Mouse (Mus musculus): ENCODE measurements at regions not wholly inside any gene's neighbourhood (a gene's known extent, or its start where the extent isn't known, plus 50 kb on each side); places are given as distances from the start of the nearest gene placed in this dataset.

DNA sequence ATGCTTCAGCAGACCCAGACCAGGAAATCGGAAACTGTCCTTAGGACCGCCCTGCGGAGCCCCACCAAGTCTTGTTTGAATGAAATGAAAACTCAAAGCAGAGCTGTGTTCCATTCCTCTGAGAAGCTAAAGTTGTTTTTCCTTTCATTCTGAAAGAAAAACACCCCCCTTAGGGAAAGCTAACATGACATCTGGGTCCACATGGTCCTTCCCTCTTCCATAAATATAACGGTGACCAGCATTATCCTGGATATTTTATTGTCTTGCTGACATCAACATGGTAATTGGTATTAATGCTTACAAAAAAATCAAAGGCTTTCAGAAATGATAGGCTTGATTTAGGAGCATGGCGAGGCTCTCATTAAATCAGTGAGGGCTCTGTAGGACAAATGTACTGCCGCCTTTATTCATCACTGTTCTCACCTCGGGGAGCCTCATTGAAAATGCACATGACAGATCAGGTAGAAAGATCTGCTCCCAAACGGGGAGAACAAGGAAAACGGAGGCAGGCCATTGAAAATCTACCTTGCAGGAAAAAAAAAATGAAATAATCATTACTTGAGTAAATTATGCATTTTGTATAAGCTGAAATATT, 381.0 kb upstream of the Klf12 start:
- Histone ChIP-seq H3K9me3 (ENCODE audit: control insufficient read depth) (no peaks in the 10 kb centered on the region), H3K27me3 (replicated peaks; ENCODE audit: control insufficient read depth, insufficient read depth, low read length) (no peaks in the 10 kb centered on the region), H3K4me2 (replicated peaks; ENCODE audit: low read depth) (no peak overlapping the region), H3K4me1 (replicated peaks; ENCODE audit: control insufficient read depth, insufficient read depth, low read length) (no peaks in the 10 kb centered on the region), H3K27ac (ENCODE audit: low read depth, low read length) (no peak overlapping the region), H3K9ac (ENCODE audit: low read depth, low read length) (no peak overlapping the region), H3K36me3 (ENCODE audit: control insufficient read depth, insufficient read depth) (no peaks in the 10 kb centered on the region), H3K4me3 (ENCODE audit: low read depth, low read length) (no peak overlapping the region)
- no peak for TF ChIP-seq CTCF (IDR thresholded peaks at IDR 0.05; ENCODE audit: low read depth)
- no peak for ATAC-seq
- 71% methylated on average over 9 of the region's 9 CpGs for WGBS

DNA sequence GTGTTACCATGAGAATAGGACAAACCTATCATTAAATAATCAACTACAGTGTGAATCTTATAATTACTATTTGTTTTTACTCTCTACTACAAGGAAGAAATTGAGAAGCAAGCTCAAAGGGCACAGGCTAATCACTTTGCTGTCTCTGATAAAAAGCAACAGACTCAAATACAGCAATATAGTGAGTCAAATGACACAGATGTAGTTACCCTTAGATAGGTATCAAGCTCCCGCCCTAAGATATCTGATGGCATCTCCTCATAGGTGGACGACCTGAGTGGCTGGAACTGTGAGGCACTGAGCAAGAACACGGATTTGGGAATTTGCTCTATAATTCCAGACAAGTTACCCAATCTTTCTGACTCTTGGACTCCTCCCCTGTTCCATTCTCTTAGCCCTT, 379.7 kb upstream of the Klf12 start:
- TF ChIP-seq CTCF (IDR thresholded peaks at IDR 0.05; ENCODE audit: low read depth): no peak
- Histone ChIP-seq H3K36me3 (ENCODE audit: control insufficient read depth, insufficient read depth) (no peaks in the 10 kb centered on the region), H3K9me3 (ENCODE audit: control insufficient read depth) (no peaks in the 10 kb centered on the region), H3K27ac (ENCODE audit: low read depth, low read length) (no peak overlapping the region), H3K4me3 (ENCODE audit: low read depth, low read length) (no peak overlapping the region), H3K4me2 (replicated peaks; ENCODE audit: low read depth) (0 out of 2 replicates have a peak overlapping the region, but pooled peaks have one; percentile 13), H3K27me3 (replicated peaks; ENCODE audit: control insufficient read depth, insufficient read depth, low read length) (no peaks in the 10 kb centered on the region), H3K4me1 (replicated peaks; ENCODE audit: control insufficient read depth, insufficient read depth, low read length) (no peaks in the 10 kb centered on the region), H3K9ac (ENCODE audit: low read depth, low read length) (no peak overlapping the region)
- WGBS: 43% methylated on average over 3 of the region's 3 CpGs
- peak; percentile 51; the same call in 1 of the 2 replicates for ATAC-seq

DNA sequence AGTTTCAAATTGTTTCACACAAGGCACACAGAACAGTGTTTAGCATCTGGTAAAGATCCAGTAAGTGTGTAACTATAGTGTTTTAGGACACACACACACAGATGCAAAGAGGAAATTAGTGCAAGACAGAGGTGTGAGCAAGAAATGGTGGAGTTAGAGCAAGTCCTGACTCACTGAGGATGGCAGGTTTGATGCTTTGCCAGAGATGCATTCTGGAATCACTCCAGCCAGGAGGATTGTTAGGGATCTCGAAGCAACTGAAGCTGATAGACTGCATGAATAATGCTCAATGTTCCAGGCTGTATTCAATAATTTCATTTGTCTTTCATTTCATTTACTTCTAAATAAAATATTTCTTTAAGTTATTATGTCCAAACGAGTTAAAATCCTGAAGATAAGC, 357.6 kb upstream of the Klf12 start:
- H3K27me3 ChIP-seq (replicated peaks; ENCODE audit: control insufficient read depth, insufficient read depth, low read length): no peaks in the 10 kb centered on the region
- 59% methylated on average over 2 of the region's 2 CpGs for WGBS
- no peaks in the 10 kb centered on the region for H3K4me1 ChIP-seq (replicated peaks; ENCODE audit: control insufficient read depth, insufficient read depth, low read length)

GRCm38 (mm10) chr14:100634521-100634920, 350.0 kb upstream of the Klf12 start:
- Histone ChIP-seq H3K36me3 (ENCODE audit: control insufficient read depth, insufficient read depth) (no peaks in the 10 kb centered on the region), H3K27me3 (replicated peaks; ENCODE audit: control insufficient read depth, insufficient read depth, low read length) (no peaks in the 10 kb centered on the region), H3K4me3 (ENCODE audit: low read depth, low read length) (no peak overlapping the region), H3K27ac (ENCODE audit: low read depth, low read length) (no peak overlapping the region), H3K4me1 (replicated peaks; ENCODE audit: control insufficient read depth, insufficient read depth, low read length) (no peaks in the 10 kb centered on the region), H3K9me3 (ENCODE audit: control insufficient read depth) (no peaks in the 10 kb centered on the region), H3K9ac (ENCODE audit: low read depth, low read length) (no peak overlapping the region), H3K4me2 (replicated peaks; ENCODE audit: low read depth) (no peak overlapping the region)
- WGBS: 41% methylated on average over 6 of the region's 6 CpGs
- ATAC-seq: 0 out of 2 replicates have a peak, but pooled peaks have one; percentile 56
- TF ChIP-seq CTCF (IDR thresholded peaks at IDR 0.05; ENCODE audit: low read depth): no peak

More for the DNA sequence above, 357.6 kb upstream of the Klf12 start:
- Histone ChIP-seq H3K4me2 (replicated peaks; ENCODE audit: low read depth) (no peak overlapping the region), H3K9me3 (ENCODE audit: control insufficient read depth) (no peaks in the 10 kb centered on the region), H3K36me3 (ENCODE audit: control insufficient read depth, insufficient read depth) (no peaks in the 10 kb centered on the region), H3K27ac (ENCODE audit: low read depth, low read length) (no peak overlapping the region), H3K9ac (ENCODE audit: low read depth, low read length) (no peak overlapping the region), H3K4me3 (ENCODE audit: low read depth, low read length) (no peak overlapping the region)
- TF ChIP-seq CTCF (IDR thresholded peaks at IDR 0.05; ENCODE audit: low read depth): no peak
- ATAC-seq: no peak

GRCm38 (mm10) chr14:100631676-100632075, 347.2 kb upstream of the Klf12 start:
- H3K4me2 ChIP-seq (replicated peaks; ENCODE audit: low read depth): no peak overlapping the region
- TF ChIP-seq CTCF (IDR thresholded peaks at IDR 0.05; ENCODE audit: low read depth): no peak
- no peak overlapping the region for H3K9ac ChIP-seq (ENCODE audit: low read depth, low read length)
- no peaks in the 10 kb centered on the region for H3K36me3 ChIP-seq (ENCODE audit: control insufficient read depth, insufficient read depth)
- WGBS: 71% methylated on average over 1 of the region's 1 CpGs
- H3K27ac ChIP-seq (ENCODE audit: low read depth, low read length): no peak overlapping the region
- H3K4me3 ChIP-seq (ENCODE audit: low read depth, low read length): no peak overlapping the region
- H3K9me3 ChIP-seq (ENCODE audit: control insufficient read depth): no peaks in the 10 kb centered on the region
- H3K27me3 ChIP-seq (replicated peaks; ENCODE audit: control insufficient read depth, insufficient read depth, low read length): no peaks in the 10 kb centered on the region
- no peaks in the 10 kb centered on the region for H3K4me1 ChIP-seq (replicated peaks; ENCODE audit: control insufficient read depth, insufficient read depth, low read length)
- no peak for ATAC-seq

DNA sequence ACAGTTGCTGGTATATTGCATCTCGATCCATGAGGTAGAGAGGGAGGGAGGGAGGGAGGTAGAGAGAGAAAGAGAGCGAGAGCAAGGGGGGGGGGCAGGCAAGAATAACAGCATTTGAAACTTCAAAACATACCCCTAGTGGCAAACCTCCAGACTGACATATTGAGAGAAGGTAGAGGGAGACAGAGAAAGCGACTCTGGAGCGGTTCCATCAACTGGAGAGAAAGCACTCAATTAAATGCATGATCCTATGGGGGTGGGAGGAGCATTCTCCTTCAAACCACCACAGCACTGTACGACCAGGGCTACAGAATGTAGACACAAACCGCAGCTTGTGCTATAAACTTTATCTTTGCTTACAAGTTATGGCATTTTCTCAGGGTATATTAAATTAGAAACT, 345.7 kb upstream of the Klf12 start:
- H3K4me3 ChIP-seq (ENCODE audit: low read depth, low read length): no peak overlapping the region
- WGBS: 58% methylated on average over 6 of the region's 6 CpGs
- no peaks in the 10 kb centered on the region for H3K36me3 ChIP-seq (ENCODE audit: control insufficient read depth, insufficient read depth)
- no peaks in the 10 kb centered on the region for H3K4me1 ChIP-seq (replicated peaks; ENCODE audit: control insufficient read depth, insufficient read depth, low read length)
- no peak overlapping the region for H3K27ac ChIP-seq (ENCODE audit: low read depth, low read length)
- no peak overlapping the region for H3K9ac ChIP-seq (ENCODE audit: low read depth, low read length)
- no peaks in the 10 kb centered on the region for H3K27me3 ChIP-seq (replicated peaks; ENCODE audit: control insufficient read depth, insufficient read depth, low read length)
- TF ChIP-seq CTCF (IDR thresholded peaks at IDR 0.05; ENCODE audit: low read depth): no peak
- ATAC-seq: no peak
- H3K9me3 ChIP-seq (ENCODE audit: control insufficient read depth): no peaks in the 10 kb centered on the region
- H3K4me2 ChIP-seq (replicated peaks; ENCODE audit: low read depth): no peak overlapping the region

- WGBS: 69% methylated on average over 2 of the region's 2 CpGs
- Histone ChIP-seq H3K4me2 (replicated peaks; ENCODE audit: low read depth) (no peak overlapping the region), H3K4me1 (replicated peaks; ENCODE audit: control insufficient read depth, insufficient read depth, low read length) (no peaks in the 10 kb centered on the region), H3K27ac (ENCODE audit: low read depth, low read length) (no peak overlapping the region), H3K9ac (ENCODE audit: low read depth, low read length) (no peak overlapping the region), H3K36me3 (ENCODE audit: control insufficient read depth, insufficient read depth) (no peaks in the 10 kb centered on the region), H3K4me3 (ENCODE audit: low read depth, low read length) (no peak overlapping the region), H3K9me3 (ENCODE audit: control insufficient read depth) (no peaks in the 10 kb centered on the region), H3K27me3 (replicated peaks; ENCODE audit: control insufficient read depth, insufficient read depth, low read length) (no peaks in the 10 kb centered on the region)
- no peak for ATAC-seq
- no peak for TF ChIP-seq CTCF (IDR thresholded peaks at IDR 0.05; ENCODE audit: low read depth)
Measured at GRCm38 (mm10) chr14:100627523-100627922, 343.0 kb upstream of the Klf12 start.
